8 mouse cellular contexts compared by ENCODE assay signal in genomic region chr2:35335620-35336019, GRCm38 (mm10). TPM values are rescaled to one million over a fixed set of nuclear protein-coding genes. Genes with fewer than 3 reads are reported as not detected.
A peak's percentile ranks its signal among the peaks of the same experiment; 100 is the strongest.
DNase-seq lines count a peak whose midpoint lies in the region; ATAC-seq and TF ChIP-seq lines count a peak whose summit lies in the region.

No protein-coding gene starts in this region.

- intact Hi-C loops in gastrocnemius, adult 2 months (cut with DNase I) = no loop called here

- H3K9ac ChIP-seq in MEL (ENCODE audit: control insufficient read depth, low read depth, low read length, poor library complexity, severe bottlenecking) = peak overlapping the region; percentile 79
- no peak overlapping the region; the same call in 1 of the 2 replicates for H3K9ac ChIP-seq in midbrain, embryonic 11.5 days (ENCODE audit: low read length)

- peak overlapping the region; percentile 96 for H3K27ac ChIP-seq in gastrocnemius, adult 2 months
- H3K27ac ChIP-seq in MEL (ENCODE audit: control insufficient read depth, low read depth, low read length) = peak overlapping the region; percentile 92
- H3K27ac ChIP-seq in hindbrain, embryonic 10.5 days = no peak overlapping the region
- no peak overlapping the region for H3K27ac ChIP-seq in midbrain, embryonic 11.5 days (ENCODE audit: low read depth, low read length)

- TF ChIP-seq EP300 in MEL (IDR thresholded peaks at IDR 0.05; ENCODE audit: low read depth in 1 of 2, low read length in 2 of 2) = no peak

- no peak for TF ChIP-seq CTCF in gastrocnemius, adult 2 months (IDR thresholded peaks at IDR 0.05)
- no peak for TF ChIP-seq CTCF in MEL (IDR thresholded peaks at IDR 0.05 in 2 of 3, conservative IDR thresholded peaks at IDR 0.05 in 1 of 3; ENCODE audit: control insufficient read depth in 1 of 3, insufficient read depth in 1 of 3, low read depth in 2 of 3, low read length in 3 of 3, poor library complexity in 1 of 3, severe bottlenecking in 1 of 3)

- ATAC-seq in midbrain, embryonic 11.5 days (ENCODE audit: low FRiP score) = no peak

- DNase-seq in gastrocnemius, adult 2 months = no peak
- no peak for DNase-seq in gastrocnemius, postnatal 4 days (ENCODE audit: low spot score in 2 of 2)
- no peak for DNase-seq in MEL (ENCODE audit: low read depth, low spot score)
- no peak for DNase-seq in hindbrain, embryonic 10.5 days (ENCODE audit: low spot score)
- peak; percentile 86 for DNase-seq in midbrain, embryonic 11.5 days (ENCODE audit: low spot score, missing footprints)
- DNase-seq in ovary, adult 18-20 months (ENCODE audit: low spot score) = no peak
- no peak for DNase-seq in frontal cortex, postnatal 14 days (ENCODE audit: low spot score in 2 of 2)
- no peak for DNase-seq in cerebellum, adult 18-20 months

- peaks cover 13 to 19% of the 10 kb centered on the region in 2 experiments for H3K4me1 ChIP-seq in MEL (ENCODE audit: control insufficient read depth in 1 of 2, insufficient read depth in 2 of 2, low read length in 2 of 2)
- H3K4me1 ChIP-seq in hindbrain, embryonic 10.5 days (replicated peaks) = peaks cover 21% of the 10 kb centered on the region
- peaks cover 13% of the 10 kb centered on the region for H3K4me1 ChIP-seq in midbrain, embryonic 11.5 days (ENCODE audit: control insufficient read depth, insufficient read depth, low read length)

- H3K36me3 ChIP-seq in MEL (ENCODE audit: control insufficient read depth in 1 of 2, insufficient read depth in 2 of 2, low read length in 2 of 2) = peaks cover 0 to 36% of the 10 kb centered on the region in 2 experiments; a peak in 2 of 4 replicates
- no peaks in the 10 kb centered on the region for H3K36me3 ChIP-seq in hindbrain, embryonic 10.5 days
- no peaks in the 10 kb centered on the region for H3K36me3 ChIP-seq in midbrain, embryonic 11.5 days (ENCODE audit: control insufficient read depth, insufficient read depth, low read length)

- H3K4me3 ChIP-seq in gastrocnemius, adult 2 months = peak overlapping the region; percentile 93
- peak overlapping the region; percentile 73 to 79 for H3K4me3 ChIP-seq in MEL (ENCODE audit: control insufficient read depth in 1 of 2, insufficient read depth in 1 of 2, low read depth in 2 of 2, low read length in 2 of 2)
- H3K4me3 ChIP-seq in hindbrain, embryonic 10.5 days = peak overlapping the region; percentile 77
- no peak overlapping the region for H3K4me3 ChIP-seq in midbrain, embryonic 11.5 days (ENCODE audit: low read depth, low read length)

- no peaks in the 10 kb centered on the region for H3K27me3 ChIP-seq in MEL (ENCODE audit: control insufficient read depth in 1 of 2, insufficient read depth in 2 of 2, low read length in 2 of 2)
- H3K27me3 ChIP-seq in hindbrain, embryonic 10.5 days (ENCODE audit: insufficient read depth, poor library complexity, severe bottlenecking) = peaks cover 13% of the 10 kb centered on the region; the same call in 1 of the 2 replicates
- H3K27me3 ChIP-seq in midbrain, embryonic 11.5 days (ENCODE audit: control insufficient read depth, insufficient read depth, low read length) = no peaks in the 10 kb centered on the region

- no peaks in the 10 kb centered on the region for H3K9me3 ChIP-seq in MEL (replicated peaks; ENCODE audit: insufficient read depth, low read length)
- no peaks in the 10 kb centered on the region for H3K9me3 ChIP-seq in hindbrain, embryonic 10.5 days
- H3K9me3 ChIP-seq in midbrain, embryonic 11.5 days (ENCODE audit: control insufficient read depth, low read length) = no peaks in the 10 kb centered on the region

- WGBS in hindbrain, embryonic 10.5 days = 9% methylated on average over 7 of the region's 7 CpGs
- 6% methylated on average over 7 of the region's 7 CpGs for WGBS in midbrain, embryonic 11.5 days

- H3K79me2 ChIP-seq in MEL (ENCODE audit: control insufficient read depth, insufficient read depth, low read length, poor library complexity) = peaks cover 6% of the 10 kb centered on the region

- no peak for TF ChIP-seq POLR2A in MEL (IDR thresholded peaks at IDR 0.05; ENCODE audit: control insufficient read depth in 1 of 2, insufficient read depth in 1 of 2, low read depth in 1 of 2, low read length in 2 of 2, poor library complexity in 1 of 2)

- no peak for TF ChIP-seq RAD21 in MEL (IDR thresholded peaks at IDR 0.05; ENCODE audit: low read depth, low read length)

- H3K4me2 ChIP-seq in midbrain, embryonic 11.5 days = peak overlapping the region; percentile 99; the same call in 1 of the 2 replicates

TF ChIP-seq in MEL, 35 proteins besides CTCF, POLR2A, EP300 and RAD21:
- TF ChIP-seq MEF2A (IDR thresholded peaks at IDR 0.05; ENCODE audit: extremely low read depth, insufficient replicate concordance, low read depth, low read length, poor library complexity, severe bottlenecking) (no peak), GABPA (IDR thresholded peaks at IDR 0.05; ENCODE audit: low read depth, low read length) (no peak), JUND (IDR thresholded peaks at IDR 0.05; ENCODE audit: low read depth, low read length) (no peak), MYB (IDR thresholded peaks at IDR 0.05; ENCODE audit: low read depth, low read length) (no peak), USF2 (IDR thresholded peaks at IDR 0.05; ENCODE audit: borderline replicate concordance in 1 of 2, insufficient read depth in 1 of 2, low read depth in 1 of 2, low read length in 2 of 2) (no peak)

RNA-seq across cellular contexts. Expression of gene Stom, which starts 1.2 kb away (rescaled TPM):
- total RNA-seq in gastrocnemius, adult 2 months (2021) = 10 to 100 TPM; 17.1 to 30.1 TPM
- total RNA-seq in gastrocnemius, postnatal 4 days (2021) = 10 to 100 TPM; 34.1 to 50.4 TPM
- total RNA-seq in MEL (2012; rRNA removed) = 27.2 and 49.4 TPM in 2 replicates
- 10 to 100 TPM in 1 of 2 experiments, not detected in 1; 28.0 TPM for polyA plus RNA-seq in MEL (2012; ENCODE audit: insufficient read depth in 1 of 2, insufficient read length in 2 of 2, low read depth in 1 of 2, low replicate concordance in 2 of 2, missing spikeins in 1 of 2)
- polyA plus RNA-seq in hindbrain, embryonic 10.5 days (2016; fragmentation: Nextera tagmentation; extraction: Ambion mirVana) = 14.8 and 17.0 TPM in 2 replicates
- 15.3 and 15.4 TPM in 2 replicates for polyA plus RNA-seq in midbrain, embryonic 11.5 days (2014; fragmentation: Nextera tagmentation; extraction: Ambion mirVana)

RNA-seq across cellular contexts. Expression of gene 4930568D16Rik, which starts 31.9 kb away (rescaled TPM):
- total RNA-seq in gastrocnemius, adult 2 months (2021) = not detected
- total RNA-seq in gastrocnemius, postnatal 4 days (2021) = not detected
- total RNA-seq in MEL (2012; rRNA removed) = not detected in 2 replicates
- polyA plus RNA-seq in MEL (2012; ENCODE audit: insufficient read depth in 1 of 2, insufficient read length in 2 of 2, low read depth in 1 of 2, low replicate concordance in 2 of 2, missing spikeins in 1 of 2) = not detected
- not detected in 2 replicates for polyA plus RNA-seq in hindbrain, embryonic 10.5 days (2016; fragmentation: Nextera tagmentation; extraction: Ambion mirVana)
- polyA plus RNA-seq in midbrain, embryonic 11.5 days (2014; fragmentation: Nextera tagmentation; extraction: Ambion mirVana) = not detected in 2 replicates

Comparison
In these comparisons a context has a peak if more than half of its experiments do, and no peak if none do; other contexts are left out.
1. H3K27ac ChIP-seq: peak in gastrocnemius, adult 2 months (single experiment) and MEL (single experiment); none in hindbrain, embryonic 10.5 days (single experiment) and midbrain, embryonic 11.5 days (single experiment).